Mouse (Mus musculus) thymus, adult 2 months (tissue): ENCODE measurements around the gene Srgap2.

Source experiments
- CTCF ChIP-seq: fragments of 200-500 bp; IDR thresholded peaks from 2 replicates; pipeline ENCODE4 v1.5.1; 2012; ENCODE audit warnings: mild to moderate bottlenecking, control low read depth, low read length, moderate library complexity, borderline replicate concordance; ENCODE audit not compliant: control insufficient read depth, poor library complexity, insufficient read depth; ENCODE audit errors: extremely low read depth
- POLR2A ChIP-seq: fragments of 200-500 bp; IDR thresholded peaks from 2 replicates; pipeline ENCODE4 v1.6.1; 2012; ENCODE audit warnings: mild to moderate bottlenecking, low read length, control low read depth, moderate library complexity; ENCODE audit not compliant: control insufficient read depth, poor library complexity, insufficient read depth; ENCODE audit errors: extremely low read depth

DNA sequence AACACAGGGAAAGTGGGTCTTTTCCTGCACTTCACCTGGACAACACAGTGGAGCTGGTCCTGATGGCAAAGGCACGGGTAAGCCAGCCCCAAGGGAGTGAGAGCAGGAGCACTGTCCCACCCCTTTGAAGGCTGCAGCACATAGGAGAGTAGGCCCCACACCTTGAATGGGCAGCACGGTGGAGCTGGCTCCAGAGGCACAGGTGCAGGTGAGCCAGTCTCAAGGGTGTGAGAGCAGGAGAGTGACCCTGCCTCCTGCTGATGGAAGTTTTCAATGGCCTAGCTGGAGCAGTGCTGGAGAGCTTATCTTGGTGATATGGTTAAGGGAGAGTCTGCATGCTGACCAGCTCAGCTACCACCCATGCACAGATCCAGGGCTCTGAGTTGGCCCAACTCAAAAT lies 145.0 kb downstream of the Srgap2 start:
- TF ChIP-seq POLR2A (no peak), CTCF (no peak)
